Mouse (Mus musculus) heart, postnatal 0 days (tissue): ENCODE results near the gene Raver1.

Source experiments
- CTCF ChIP-seq: IDR thresholded peaks from 2 replicates; pipeline ENCODE4 v1.5.1; 2016; ENCODE audit warnings: antibody characterized with exemption, control low read depth, low read depth
- EP300 ChIP-seq: IDR thresholded peaks from 2 replicates; pipeline ENCODE4 v1.6.1; 2016; ENCODE audit warnings: antibody characterized with exemption, low read depth

DNA sequence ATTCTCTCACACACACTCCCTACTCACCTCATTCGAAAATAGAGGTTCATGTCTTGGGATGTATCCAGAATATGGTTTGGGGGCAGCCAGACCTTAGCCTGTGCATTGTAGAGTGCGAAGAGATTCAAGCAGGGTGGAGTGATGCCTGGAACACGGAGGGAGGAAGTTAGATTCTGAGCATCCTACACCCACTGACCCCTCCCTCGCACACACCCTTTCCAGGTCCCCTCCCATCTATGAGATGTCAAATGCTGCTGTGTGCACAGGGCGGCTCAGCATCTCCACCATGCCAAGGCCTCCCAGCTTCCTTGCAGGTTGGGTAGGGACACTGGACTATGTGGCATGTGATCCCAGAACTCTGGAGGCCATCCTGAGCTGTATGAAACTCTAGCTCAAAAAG is 33.0 kb upstream of the Raver1 start:
- TF ChIP-seq CTCF (no peak), EP300 (no peak)
